Mouse (Mus musculus): ENCODE results near the gene Fbxo47. TPM values are rescaled to one million over a fixed set of nuclear protein-coding genes. Genes with fewer than 3 reads are reported as not detected.
A peak's percentile ranks its signal among the peaks of the same experiment; 100 is the strongest.

Fbxo47 gene
- polyA plus RNA-seq, 1 experiment, result 0.98 TPM

- no peaks in the 10 kb centered on the region for H3K27me3 ChIP-seq (ENCODE audit: control insufficient read depth, insufficient read depth, low read length)
- TF ChIP-seq POLR2A (IDR thresholded peaks at IDR 0.05; ENCODE audit: borderline replicate concordance, insufficient read depth, low read length), result no peak
- TF ChIP-seq CTCF (IDR thresholded peaks at IDR 0.05; ENCODE audit: borderline replicate concordance, insufficient read depth, low read depth, low read length), result no peak
- no peak for DNase-seq
- 85% methylated on average over 11 of the region's 11 CpGs for WGBS
- H3K27ac ChIP-seq (ENCODE audit: insufficient read depth, low read length), result no peak overlapping the region
- no peaks in the 10 kb centered on the region for H3K4me1 ChIP-seq (ENCODE audit: control insufficient read depth, insufficient read depth, low read length)
- no peak overlapping the region for H3K4me3 ChIP-seq (replicated peaks; ENCODE audit: insufficient read depth, low read depth, low read length)
Measured at GRCm38 (mm10) chr11:97908634-97909348, 24.8 kb upstream of the Fbxo47 start.

GRCm38 (mm10) chr11:97907935-97908334 is 24.0 kb upstream of the Fbxo47 start:
- Histone ChIP-seq H3K4me1 (ENCODE audit: control insufficient read depth, insufficient read depth, low read length) (no peaks in the 10 kb centered on the region), H3K27ac (ENCODE audit: insufficient read depth, low read length) (no peak overlapping the region), H3K4me3 (replicated peaks; ENCODE audit: insufficient read depth, low read depth, low read length) (no peak overlapping the region), H3K27me3 (ENCODE audit: control insufficient read depth, insufficient read depth, low read length) (no peaks in the 10 kb centered on the region)
- TF ChIP-seq CTCF (IDR thresholded peaks at IDR 0.05; ENCODE audit: borderline replicate concordance, insufficient read depth, low read depth, low read length) (no peak), POLR2A (IDR thresholded peaks at IDR 0.05; ENCODE audit: borderline replicate concordance, insufficient read depth, low read length) (no peak)
- WGBS, result 56% methylated on average over 5 of the region's 5 CpGs
- no peak for DNase-seq

GRCm38 (mm10) chr11:97906905-97907304 is 23.0 kb upstream of the Fbxo47 start:
- H3K27ac ChIP-seq (ENCODE audit: insufficient read depth, low read length), result no peak overlapping the region; the same call in 1 of the 2 replicates
- DNase-seq, result no peak
- H3K4me3 ChIP-seq (replicated peaks; ENCODE audit: insufficient read depth, low read depth, low read length), result no peak overlapping the region
- TF ChIP-seq CTCF (IDR thresholded peaks at IDR 0.05; ENCODE audit: borderline replicate concordance, insufficient read depth, low read depth, low read length) (no peak), POLR2A (IDR thresholded peaks at IDR 0.05; ENCODE audit: borderline replicate concordance, insufficient read depth, low read length) (no peak)
- no peaks in the 10 kb centered on the region for H3K27me3 ChIP-seq (ENCODE audit: control insufficient read depth, insufficient read depth, low read length)
- WGBS, result 86% methylated on average over 9 of the region's 9 CpGs
- H3K4me1 ChIP-seq (ENCODE audit: control insufficient read depth, insufficient read depth, low read length), result no peaks in the 10 kb centered on the region

GRCm38 (mm10) chr11:97905941-97906340 is 22.0 kb upstream of the Fbxo47 start:
- Histone ChIP-seq H3K4me1 (ENCODE audit: control insufficient read depth, insufficient read depth, low read length) (no peaks in the 10 kb centered on the region), H3K4me3 (replicated peaks; ENCODE audit: insufficient read depth, low read depth, low read length) (no peak overlapping the region), H3K27me3 (ENCODE audit: control insufficient read depth, insufficient read depth, low read length) (no peaks in the 10 kb centered on the region), H3K27ac (ENCODE audit: insufficient read depth, low read length) (no peak overlapping the region)
- 73% methylated on average over 2 of the region's 2 CpGs for WGBS
- DNase-seq, result no peak
- TF ChIP-seq CTCF (IDR thresholded peaks at IDR 0.05; ENCODE audit: borderline replicate concordance, insufficient read depth, low read depth, low read length), result no peak

GRCm38 (mm10) chr11:97905540-97905939 is 21.6 kb upstream of the Fbxo47 start:
- Histone ChIP-seq H3K27ac (ENCODE audit: insufficient read depth, low read length) (no peak overlapping the region), H3K4me3 (replicated peaks; ENCODE audit: insufficient read depth, low read depth, low read length) (no peak overlapping the region), H3K4me1 (ENCODE audit: control insufficient read depth, insufficient read depth, low read length) (no peaks in the 10 kb centered on the region), H3K27me3 (ENCODE audit: control insufficient read depth, insufficient read depth, low read length) (no peaks in the 10 kb centered on the region)
- TF ChIP-seq POLR2A (IDR thresholded peaks at IDR 0.05; ENCODE audit: borderline replicate concordance, insufficient read depth, low read length) (no peak), CTCF (IDR thresholded peaks at IDR 0.05; ENCODE audit: borderline replicate concordance, insufficient read depth, low read depth, low read length) (no peak)
- 93% methylated on average over 2 of the region's 2 CpGs for WGBS
- no peak for DNase-seq

- no peak overlapping the region for H3K27ac ChIP-seq (ENCODE audit: insufficient read depth, low read length)
- H3K4me3 ChIP-seq (replicated peaks; ENCODE audit: insufficient read depth, low read depth, low read length), result no peak overlapping the region
- no peak for DNase-seq
- no peaks in the 10 kb centered on the region for H3K4me1 ChIP-seq (ENCODE audit: control insufficient read depth, insufficient read depth, low read length)
- no peaks in the 10 kb centered on the region for H3K27me3 ChIP-seq (ENCODE audit: control insufficient read depth, insufficient read depth, low read length)
- TF ChIP-seq POLR2A (IDR thresholded peaks at IDR 0.05; ENCODE audit: borderline replicate concordance, insufficient read depth, low read length) (no peak), CTCF (IDR thresholded peaks at IDR 0.05; ENCODE audit: borderline replicate concordance, insufficient read depth, low read depth, low read length) (no peak)
- WGBS, result 70% methylated on average over 13 of the region's 13 CpGs
Measured at GRCm38 (mm10) chr11:97904801-97905200, 20.8 kb upstream of the Fbxo47 start.

GRCm38 (mm10) chr11:97901806-97902205 is 17.9 kb upstream of the Fbxo47 start:
- DNase-seq, result no peak
- Histone ChIP-seq H3K4me1 (ENCODE audit: control insufficient read depth, insufficient read depth, low read length) (no peaks in the 10 kb centered on the region), H3K4me3 (replicated peaks; ENCODE audit: insufficient read depth, low read depth, low read length) (no peak overlapping the region), H3K27me3 (ENCODE audit: control insufficient read depth, insufficient read depth, low read length) (no peaks in the 10 kb centered on the region), H3K27ac (ENCODE audit: insufficient read depth, low read length) (no peak overlapping the region)
- 84% methylated on average over 6 of the region's 6 CpGs for WGBS
- TF ChIP-seq CTCF (IDR thresholded peaks at IDR 0.05; ENCODE audit: borderline replicate concordance, insufficient read depth, low read depth, low read length) (no peak), POLR2A (IDR thresholded peaks at IDR 0.05; ENCODE audit: borderline replicate concordance, insufficient read depth, low read length) (no peak)

- TF ChIP-seq CTCF (IDR thresholded peaks at IDR 0.05; ENCODE audit: borderline replicate concordance, insufficient read depth, low read depth, low read length) (peak; percentile 80), POLR2A (IDR thresholded peaks at IDR 0.05; ENCODE audit: borderline replicate concordance, insufficient read depth, low read length) (no peak)
- H3K27ac ChIP-seq (ENCODE audit: insufficient read depth, low read length), result no peak overlapping the region
- no peaks in the 10 kb centered on the region for H3K27me3 ChIP-seq (ENCODE audit: control insufficient read depth, insufficient read depth, low read length)
- 0% methylated on average over 2 of the region's 2 CpGs for WGBS
- DNase-seq, result peak; percentile 84 to 88
- no peak overlapping the region for H3K4me3 ChIP-seq (replicated peaks; ENCODE audit: insufficient read depth, low read depth, low read length)
- H3K4me1 ChIP-seq (ENCODE audit: control insufficient read depth, insufficient read depth, low read length), result no peaks in the 10 kb centered on the region
Measured at GRCm38 (mm10) chr11:97899822-97900221, 15.9 kb upstream of the Fbxo47 start.
